Mouse (Mus musculus) macrophage (primary cell): ENCODE results near the gene S100a16. TPM values are rescaled to one million over a fixed set of nuclear protein-coding genes. Genes with fewer than 3 reads are reported as not detected.

Source experiments
- H3K27ac ChIP-seq: fragments of 350-480 bp; formaldehyde crosslinking; 2 replicates; pipeline ENCODE4 v1.9.0; 2021
- H3K36me3 ChIP-seq: fragments of 350-480 bp; formaldehyde crosslinking; 2 replicates; pipeline ENCODE4 v1.9.0; 2021; ENCODE audit errors: inconsistent target
- H3K4me3 ChIP-seq: fragments of 350-480 bp; formaldehyde crosslinking; 2 replicates; pipeline ENCODE4 v1.9.0; 2021; ENCODE audit errors: inconsistent target
- H3K79me2 ChIP-seq: fragments of 350-480 bp; formaldehyde crosslinking; 2 replicates; pipeline ENCODE4 v1.9.0; 2021; ENCODE audit errors: inconsistent target
- WGBS: methylation state at CpG from one replicate; pipeline ENCODE4 v1.1.7; 2026; ENCODE audit warnings: inconsistent platforms; ENCODE audit not compliant: missing documents; 5-methylcytosine and 5-hydroxymethylcytosine counted together
- polyA plus RNA-seq: library from polyadenylated mRNA; stranded (reverse); fragments of 250-400 nt; gene quantifications from 3 replicates; pipeline ENCODE4 v1.2.4, GENCODE M21; 2018; ENCODE audit warnings: inconsistent platforms

S100a16 gene
- polyA plus RNA-seq, 1 experiment from 2014 or later = not detected

DNA sequence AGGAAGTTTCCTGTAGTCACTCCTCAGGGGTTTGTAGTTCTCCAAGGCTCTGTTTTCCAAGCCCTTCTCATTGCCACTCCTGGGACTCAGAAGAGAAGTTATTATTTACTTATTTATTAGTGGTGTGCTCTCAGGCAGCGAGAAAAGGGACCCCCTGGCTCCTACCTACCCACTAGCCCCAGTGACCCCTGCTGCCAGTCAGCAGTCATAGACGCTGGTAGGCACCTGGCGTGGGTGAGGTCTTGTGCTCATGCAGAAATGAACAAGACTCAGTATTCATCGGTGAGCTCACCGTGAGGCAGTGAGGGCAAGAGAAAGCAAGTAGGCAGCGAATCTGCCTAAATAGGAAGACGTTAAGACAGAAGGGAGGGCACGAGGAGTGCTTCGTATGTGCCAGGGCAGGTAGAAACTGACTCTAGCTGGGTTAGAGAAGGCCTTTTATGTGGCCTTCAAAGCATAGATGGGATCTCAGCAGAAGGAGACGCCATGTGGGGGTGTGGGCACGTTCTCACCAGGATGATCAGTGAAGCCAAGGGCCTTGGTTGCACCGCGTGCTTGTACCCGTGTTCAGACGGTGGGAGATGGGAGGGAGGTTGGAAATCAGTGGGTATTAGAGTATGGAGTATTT is 49.1 kb downstream of the S100a16 start:
- Histone ChIP-seq H3K79me2 (no peaks in the 10 kb centered on the region), H3K27ac (peak overlapping the region; percentile 93)
- 71% methylated on average over 15 of the region's 15 CpGs for WGBS

GRCm38 (mm10) chr3:90586906-90587305 is 49.9 kb downstream of the S100a16 start:
- Histone ChIP-seq H3K36me3 (no peaks in the 10 kb centered on the region), H3K4me3 (peak overlapping the region; percentile 3; the same call in 1 of the 2 replicates), H3K79me2 (no peaks in the 10 kb centered on the region), H3K27ac (peak overlapping the region; percentile 93)
- WGBS = 7% methylated on average over 10 of the region's 10 CpGs

More for the DNA sequence above, 49.1 kb downstream of the S100a16 start:
- Histone ChIP-seq H3K36me3 (no peaks in the 10 kb centered on the region), H3K4me3 (no peak overlapping the region)

DNA sequence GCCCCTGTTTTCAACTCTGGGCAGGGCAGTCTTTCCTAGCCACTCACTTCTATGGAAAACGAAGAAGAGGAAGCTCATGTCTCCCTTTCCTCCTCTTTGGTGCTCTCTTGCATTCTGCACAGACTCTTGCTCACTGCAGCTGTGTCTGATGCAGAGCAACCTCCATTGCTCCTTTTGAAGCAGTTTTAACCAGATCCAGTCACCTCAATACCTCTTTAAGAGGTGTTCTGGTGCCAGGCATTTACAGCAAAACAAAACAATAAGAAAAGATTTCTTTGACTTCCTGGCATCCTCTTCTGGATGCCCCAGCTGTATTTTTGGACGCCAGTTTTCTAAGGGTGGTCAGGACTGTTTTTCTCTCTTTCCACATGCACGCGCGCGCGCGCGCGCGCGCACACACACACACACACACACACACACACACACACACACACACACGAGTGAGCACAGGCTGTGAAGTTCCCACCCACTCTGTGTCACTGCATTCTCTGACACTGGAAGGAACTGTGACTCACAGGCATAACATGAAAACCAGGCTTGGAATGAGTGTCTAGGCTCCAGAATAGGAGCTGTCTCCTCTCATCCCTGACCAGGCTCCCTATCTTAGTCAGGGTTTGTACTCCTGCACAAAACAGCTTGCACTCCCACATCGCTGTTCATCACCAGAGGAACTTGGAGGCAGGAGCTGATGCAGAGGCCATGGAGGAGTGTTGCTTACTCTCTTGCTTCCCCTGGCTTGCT is 50.5 kb downstream of the S100a16 start:
- Histone ChIP-seq H3K79me2 (no peaks in the 10 kb centered on the region), H3K4me3 (peak overlapping the region; percentile 3; the same call in 1 of the 2 replicates), H3K36me3 (no peaks in the 10 kb centered on the region), H3K27ac (peak overlapping the region; percentile 93)
- WGBS = 51% methylated on average over 14 of the region's 14 CpGs

DNA sequence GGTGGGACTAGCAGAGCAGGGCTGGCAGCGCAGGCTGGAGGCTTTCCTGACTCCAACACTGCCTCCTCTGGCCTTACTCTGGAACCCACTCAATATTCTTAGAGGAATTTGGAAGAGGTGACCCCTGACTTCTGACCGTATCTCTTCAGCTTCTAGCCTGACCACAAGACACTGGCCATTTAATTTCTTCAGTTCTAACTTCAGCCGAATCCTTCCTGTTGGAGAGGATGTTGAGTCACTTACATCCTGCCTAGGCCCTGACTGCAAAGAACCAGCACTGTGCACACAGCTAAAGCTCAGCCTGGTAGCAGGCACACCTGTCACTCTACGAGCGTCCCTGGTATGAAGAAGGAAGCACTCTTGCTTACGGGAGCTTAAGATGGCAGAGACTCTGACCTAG is 52.3 kb downstream of the S100a16 start:
- WGBS = 32% methylated on average over 6 of the region's 6 CpGs
- no peaks in the 10 kb centered on the region for H3K36me3 ChIP-seq
- no peaks in the 10 kb centered on the region for H3K79me2 ChIP-seq
- no peak overlapping the region for H3K4me3 ChIP-seq
- H3K27ac ChIP-seq = peak overlapping the region; percentile 93

GRCm38 (mm10) chr3:90589947-90590346 is 52.9 kb downstream of the S100a16 start, which contains the start of gene S100a2:
Gene S100a2 (plus strand): TSS chr3:90590247.
- Histone ChIP-seq H3K36me3 (no peaks in the 10 kb centered on the region), H3K79me2 (no peaks in the 10 kb centered on the region), H3K27ac (peak within 1 kb of the TSS; percentile 93), H3K4me3 (no peak within 1 kb of the TSS)
- 81% methylated on average over 8 of the region's 8 CpGs for WGBS

Other genes starting within 250 kb of the S100a16 start
- gene Gatad2b, start 244.1 kb upstream of the S100a16 start, polyA plus RNA-seq = 14.7 to 25.3 TPM (median 17.8 TPM) in 3 replicates
- 0.09 to 0.76 TPM (median 0.25 TPM) in 3 replicates for gene Slc27a3, start 147.3 kb upstream of the S100a16 start, polyA plus RNA-seq
- gene Ints3, start 103.6 kb upstream of the S100a16 start, polyA plus RNA-seq = 20.2 to 26.1 TPM (median 23.4 TPM) in 3 replicates
- gene Npr1, start 71.4 kb upstream of the S100a16 start, polyA plus RNA-seq = 0.35 to 1.1 TPM (median 0.40 TPM) in 3 replicates
- 17.9 to 39.5 TPM (median 31.2 TPM) in 3 replicates for gene Ilf2, start 61.1 kb upstream of the S100a16 start, polyA plus RNA-seq
- 56.7 to 92.3 TPM (median 76.9 TPM) in 3 replicates for gene Snapin, start 46.2 kb upstream of the S100a16 start, polyA plus RNA-seq
- 50.7 to 64.7 TPM (median 57.9 TPM) in 3 replicates for gene Chtop, start 27.8 kb upstream of the S100a16 start, polyA plus RNA-seq
- 229 to 857 TPM (median 718 TPM) in 3 replicates for gene S100a1, start 22.9 kb upstream of the S100a16 start, polyA plus RNA-seq
- 61.0 to 85.4 TPM (median 63.2 TPM) in 3 replicates for gene S100a13, start 22.8 kb upstream of the S100a16 start, polyA plus RNA-seq
- not detected in 3 replicates for gene S100a14, start 10.4 kb upstream of the S100a16 start, polyA plus RNA-seq
- gene S100a3, start 23.3 kb downstream of the S100a16 start, polyA plus RNA-seq = not detected in 3 replicates
- not detected in 3 replicates for gene S100a2, start 53.0 kb downstream of the S100a16 start, polyA plus RNA-seq
- gene Gm42674, start 64.7 kb downstream of the S100a16 start, polyA plus RNA-seq = not detected in 3 replicates
- gene S100a4, start 66.5 kb downstream of the S100a16 start, polyA plus RNA-seq = 174 to 303 TPM (median 196 TPM) in 3 replicates
- gene S100a5, start 71.3 kb downstream of the S100a16 start, polyA plus RNA-seq = not detected in 3 replicates
- 41.2 to 308 TPM (median 103 TPM) in 3 replicates for gene S100a6, start 75.6 kb downstream of the S100a16 start, polyA plus RNA-seq
- not detected in 3 replicates for gene S100a7a, start 116.8 kb downstream of the S100a16 start, polyA plus RNA-seq
- gene S100a8, start 131.7 kb downstream of the S100a16 start, polyA plus RNA-seq = 14.4 to 117 TPM (median 83.6 TPM) in 3 replicates
- gene S100a9, start 158.5 kb downstream of the S100a16 start, polyA plus RNA-seq = 23.9 to 259 TPM (median 111 TPM) in 3 replicates
- gene Pglyrp4, start 189.7 kb downstream of the S100a16 start, polyA plus RNA-seq = not detected in 3 replicates
- gene Gm5849, start 240.6 kb downstream of the S100a16 start, polyA plus RNA-seq = not detected in 3 replicates